Mouse (Mus musculus) limb, embryonic 15.5 days (tissue): Measurements from ENCODE around the gene Cd3e. TPM values are rescaled to one million over a fixed set of nuclear protein-coding genes. Genes with fewer than 3 reads are reported as not detected.
A peak's percentile ranks its signal among the peaks of the same experiment; 100 is the strongest.
"Not testable (repeated sequence)": the region's sequence is repeated elsewhere in the genome, so short reads cannot be mapped to it uniquely, and the experiment has no call there.

Experiments
- ATAC-seq: fragments of 200-750 bp; cut with Nextera tagmentation; 2 replicates; pipeline ENCODE4 v1.8.0; 2017; ENCODE audit warnings: low read depth, moderate TSS enrichment; ENCODE audit not compliant: insufficient number of reproducible peaks, low FRiP score, low TSS enrichment
- H3K27ac ChIP-seq: fragments of 300-500 bp; sonication (generic); 2 replicates; pipeline ENCODE4 v1.5.1; 2015; ENCODE audit warnings: moderate library complexity, mild to moderate bottlenecking, inconsistent platforms
- H3K27me3 ChIP-seq: fragments of 300-500 bp; sonication (generic); 2 replicates; pipeline ENCODE4 v1.6.1; 2015; ENCODE audit warnings: inconsistent platforms
- H3K36me3 ChIP-seq: fragments of 300-500 bp; sonication (generic); 2 replicates; pipeline ENCODE4 v1.6.1; 2015; ENCODE audit warnings: inconsistent platforms
- H3K4me1 ChIP-seq: fragments of 300-500 bp; sonication (generic); 2 replicates; pipeline ENCODE4 v1.6.1; 2015; ENCODE audit warnings: inconsistent platforms
- H3K4me2 ChIP-seq: fragments of 300-500 bp; sonication (generic); 2 replicates; pipeline ENCODE4 v1.6.1; 2015; ENCODE audit warnings: mild to moderate bottlenecking, inconsistent platforms
- H3K4me3 ChIP-seq: fragments of 300-500 bp; sonication (generic); 2 replicates; pipeline ENCODE4 v1.5.1; 2015; ENCODE audit warnings: mild to moderate bottlenecking, inconsistent platforms
- H3K9ac ChIP-seq: fragments of 300-500 bp; sonication (generic); 2 replicates; pipeline ENCODE4 v1.6.1; 2015; ENCODE audit warnings: inconsistent platforms
- H3K9me3 ChIP-seq: fragments of 300-500 bp; sonication (generic); 2 replicates; pipeline ENCODE4 v1.6.1; 2016; ENCODE audit warnings: inconsistent platforms
- WGBS: fragments of 180-500 bp; shearing (Covaris S2); methylation state at CpG from one replicate; pipeline ENCODE4 v1.1.7; 2015; 5-methylcytosine and 5-hydroxymethylcytosine counted together
- polyA plus RNA-seq: library from polyadenylated mRNA; unstranded; fragments of >200 nt; fragmentation: Nextera tagmentation; extraction: Ambion mirVana; gene quantifications from 2 replicates; pipeline ENCODE4 v1.2.1, GENCODE M21; 2015

The Cd3e gene
- polyA plus RNA-seq, 1 experiment from 2014 or later = 0.45 TPM

DNA sequence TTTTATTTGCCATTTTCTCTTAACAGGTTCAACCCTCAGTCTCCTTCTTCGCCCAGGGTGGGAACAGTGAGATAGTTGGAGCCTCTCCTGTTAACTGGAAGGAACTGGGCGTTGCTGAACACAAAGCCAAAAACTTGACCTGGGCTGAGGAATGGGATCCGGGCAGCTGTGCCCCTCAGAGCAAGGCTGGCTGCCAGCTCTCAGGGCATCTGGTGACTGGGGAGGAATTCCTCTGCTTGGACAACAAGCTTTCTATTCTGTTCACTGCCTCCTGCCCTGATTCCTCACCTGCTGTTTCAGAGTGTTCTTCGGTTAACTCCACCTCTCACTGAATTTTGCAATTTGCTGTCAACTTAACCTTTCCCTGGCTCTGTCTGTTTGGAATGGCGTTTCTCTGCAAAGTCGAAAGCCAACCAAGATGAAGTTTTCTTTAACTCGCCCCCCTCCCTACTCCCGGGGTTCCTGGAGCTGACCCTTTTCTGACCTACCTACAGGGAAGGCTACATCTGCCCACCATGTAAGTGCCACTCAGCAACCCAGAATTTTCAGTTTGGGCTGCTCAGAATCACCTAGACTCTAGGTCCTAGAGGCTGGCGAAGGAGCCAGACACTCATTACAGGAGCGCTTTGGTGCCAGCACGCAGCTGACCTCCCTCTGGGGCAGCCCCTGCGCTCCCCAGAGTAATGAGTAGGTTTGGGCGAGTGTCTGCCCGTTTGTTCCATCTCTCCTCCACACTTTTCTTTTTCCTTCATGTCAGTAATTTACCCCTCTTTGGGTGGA lies 30.8 kb upstream of the Cd3e start:
- Histone ChIP-seq H3K9me3 (no peaks in the 10 kb centered on the region), H3K4me2 (peak overlapping the region; percentile 24; the same call in 1 of the 2 replicates), H3K36me3 (no peaks in the 10 kb centered on the region), H3K4me1 (peaks cover 29% of the 10 kb centered on the region), H3K9ac (peak overlapping the region; percentile 31; the same call in 1 of the 2 replicates), H3K27ac (no peak overlapping the region), H3K4me3 (no peak overlapping the region), H3K27me3 (peaks cover 10% of the 10 kb centered on the region; the same call in 1 of the 2 replicates)
- no peak for ATAC-seq
- 14% methylated on average over 14 of the region's 14 CpGs for whole genome bisulfite sequencing

GRCm38 (mm10) chr9:45039499-45039898 lies 30.1 kb upstream of the Cd3e start, which contains the start of gene Mpzl2:
Gene Mpzl2 (plus strand): TSS chr9:45039799.
- no peak for ATAC-seq
- Histone ChIP-seq H3K27ac (no peak within 1 kb of the TSS), H3K4me2 (peak within 1 kb of the TSS; percentile 24; the same call in 1 of the 2 replicates), H3K4me1 (peaks cover 29% of the 10 kb centered on the region), H3K9ac (no peak within 1 kb of the TSS), H3K36me3 (no peaks in the 10 kb centered on the region), H3K9me3 (no peaks in the 10 kb centered on the region), H3K4me3 (no peak within 1 kb of the TSS), H3K27me3 (peaks cover 10% of the 10 kb centered on the region; the same call in 1 of the 2 replicates)
- 53% methylated on average over 5 of the region's 5 CpGs for WGBS

DNA sequence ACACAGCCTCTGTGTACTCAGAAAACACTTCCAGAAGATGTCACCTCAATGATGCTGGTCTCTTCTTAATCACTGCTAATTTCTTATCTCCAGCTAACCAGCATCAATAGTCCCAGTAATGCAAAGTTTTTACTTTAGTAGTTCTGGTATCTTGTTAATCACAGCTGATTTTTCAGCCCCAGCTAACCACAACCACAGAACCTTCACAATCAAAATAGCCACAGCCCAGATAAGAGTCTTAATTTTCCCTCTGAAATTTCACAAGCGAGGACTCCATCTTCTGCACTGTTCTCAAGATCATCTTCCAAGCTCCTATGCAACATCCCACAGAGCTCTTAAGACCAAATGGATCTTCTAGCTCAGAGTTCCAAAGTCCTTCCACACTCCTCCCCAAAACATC lies 28.4 kb upstream of the Cd3e start:
- H3K9ac ChIP-seq, H3K27ac ChIP-seq, H3K4me2 ChIP-seq, H3K9me3 ChIP-seq, H3K36me3 ChIP-seq, ATAC-seq, H3K27me3 ChIP-seq, H3K4me3 ChIP-seq: not testable (repeated sequence)
- peaks cover 19% of the 10 kb centered on the region for H3K4me1 ChIP-seq
- WGBS = 81% methylated on average over 1 of the region's 1 CpGs

DNA sequence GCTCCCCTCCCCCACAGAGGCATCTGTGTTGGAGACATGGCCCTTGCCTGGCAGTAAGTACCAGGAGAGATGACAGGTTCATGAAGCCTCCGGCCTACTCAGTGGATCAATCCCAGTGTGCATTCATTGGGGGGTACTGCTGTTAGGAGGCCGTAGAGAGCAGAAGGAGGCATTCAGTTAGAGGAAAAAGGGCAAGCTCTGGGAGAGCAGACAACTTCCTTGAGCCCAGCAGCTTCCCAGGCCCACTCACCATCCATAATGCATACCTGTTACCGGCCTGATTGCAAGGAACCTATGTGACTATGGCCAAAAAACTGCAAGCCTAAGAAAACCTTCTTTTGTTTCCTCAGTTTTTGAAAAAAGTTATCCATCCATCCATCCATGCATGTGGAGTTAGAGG lies 25.1 kb upstream of the Cd3e start:
- no peak overlapping the region for H3K4me2 ChIP-seq
- no peak overlapping the region for H3K9ac ChIP-seq
- H3K27ac ChIP-seq = no peak overlapping the region
- no peaks in the 10 kb centered on the region for H3K4me1 ChIP-seq
- H3K9me3 ChIP-seq = no peaks in the 10 kb centered on the region
- 80% methylated on average over 3 of the region's 3 CpGs for WGBS
- no peak for ATAC-seq
- no peak overlapping the region for H3K4me3 ChIP-seq
- no peaks in the 10 kb centered on the region for H3K27me3 ChIP-seq
- no peaks in the 10 kb centered on the region for H3K36me3 ChIP-seq

- no peaks in the 10 kb centered on the region for H3K36me3 ChIP-seq
- H3K27ac ChIP-seq = no peak overlapping the region
- WGBS = 64% methylated on average over 2 of the region's 2 CpGs
- no peaks in the 10 kb centered on the region for H3K9me3 ChIP-seq
- no peak overlapping the region for H3K4me2 ChIP-seq
- no peak for ATAC-seq
- H3K4me1 ChIP-seq = peaks cover 5% of the 10 kb centered on the region; the same call in 1 of the 2 replicates
- H3K9ac ChIP-seq = no peak overlapping the region
- H3K4me3 ChIP-seq = no peak overlapping the region
- no peaks in the 10 kb centered on the region for H3K27me3 ChIP-seq
Measured at GRCm38 (mm10) chr9:45032261-45032660, 22.8 kb upstream of the Cd3e start.

- Histone ChIP-seq H3K27ac (no peak overlapping the region), H3K4me1 (peaks cover 5% of the 10 kb centered on the region; the same call in 1 of the 2 replicates), H3K9me3 (no peaks in the 10 kb centered on the region), H3K36me3 (no peaks in the 10 kb centered on the region), H3K4me2 (no peak overlapping the region), H3K27me3 (no peaks in the 10 kb centered on the region), H3K4me3 (no peak overlapping the region), H3K9ac (no peak overlapping the region)
- ATAC-seq = no peak
- 63% methylated on average over 6 of the region's 6 CpGs for WGBS
Measured at GRCm38 (mm10) chr9:45030341-45030740, 20.9 kb upstream of the Cd3e start.

DNA sequence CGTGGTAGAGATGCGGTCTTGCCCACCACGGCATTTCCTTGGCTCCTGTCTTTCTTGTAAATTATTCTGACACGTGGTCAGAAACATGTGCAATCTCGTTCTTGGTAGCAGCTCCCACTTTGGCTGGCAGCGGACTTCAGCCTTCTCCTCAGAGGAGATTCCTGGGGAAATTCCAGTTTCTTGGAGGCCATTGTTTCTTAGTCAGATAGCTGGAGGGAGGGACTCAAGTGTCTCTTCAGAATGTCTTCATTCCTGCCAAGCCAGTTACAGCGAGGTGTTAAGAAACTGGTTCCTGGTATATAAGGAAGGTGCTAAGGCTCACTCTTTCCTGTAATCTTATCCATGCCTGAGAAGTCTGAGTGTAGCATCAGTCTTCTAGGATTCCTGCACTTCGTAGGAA lies 17.9 kb upstream of the Cd3e start:
- Histone ChIP-seq H3K27me3 (no peaks in the 10 kb centered on the region), H3K9ac (no peak overlapping the region), H3K4me2 (no peak overlapping the region), H3K36me3 (no peaks in the 10 kb centered on the region), H3K4me1 (peaks cover 5% of the 10 kb centered on the region; the same call in 1 of the 2 replicates), H3K4me3 (no peak overlapping the region), H3K27ac (peak overlapping the region; percentile 27; the same call in 1 of the 2 replicates), H3K9me3 (no peaks in the 10 kb centered on the region)
- no peak for ATAC-seq
- WGBS = 52% methylated on average over 8 of the region's 8 CpGs

GRCm38 (mm10) chr9:45024187-45024586 lies 14.8 kb upstream of the Cd3e start:
- Histone ChIP-seq H3K4me3 (no peak overlapping the region), H3K9me3 (no peaks in the 10 kb centered on the region), H3K4me2 (no peak overlapping the region), H3K9ac (no peak overlapping the region), H3K4me1 (peaks cover 5% of the 10 kb centered on the region; the same call in 1 of the 2 replicates), H3K27me3 (no peaks in the 10 kb centered on the region), H3K27ac (no peak overlapping the region), H3K36me3 (no peaks in the 10 kb centered on the region)
- WGBS = 74% methylated on average over 2 of the region's 2 CpGs
- ATAC-seq = no peak

DNA sequence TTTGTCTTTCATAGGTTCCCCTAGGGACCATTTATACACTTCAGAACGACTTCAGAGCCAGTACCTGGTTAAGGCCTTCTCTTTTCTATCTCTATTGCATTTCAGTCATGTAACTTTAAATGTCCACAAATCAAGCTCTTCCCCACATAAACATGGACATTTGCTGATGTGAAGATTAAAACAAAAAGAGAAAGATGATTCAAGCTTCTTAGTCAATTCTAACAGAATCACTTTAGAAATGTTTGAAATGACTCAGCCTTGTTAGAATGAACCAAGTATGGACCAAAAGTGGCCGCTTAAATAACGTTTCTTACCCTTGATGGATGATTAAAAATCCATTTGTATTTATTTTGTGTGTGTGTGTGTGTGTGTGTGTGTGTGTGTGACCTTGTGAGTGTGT lies 14.2 kb upstream of the Cd3e start:
- Histone ChIP-seq H3K4me2 (no peak overlapping the region), H3K4me3 (no peak overlapping the region), H3K27me3 (no peaks in the 10 kb centered on the region), H3K9ac (no peak overlapping the region), H3K4me1 (peaks cover 5% of the 10 kb centered on the region; the same call in 1 of the 2 replicates), H3K27ac (no peak overlapping the region), H3K36me3 (no peaks in the 10 kb centered on the region), H3K9me3 (no peaks in the 10 kb centered on the region)
- ATAC-seq = no peak
- 58% methylated on average over 3 of the region's 3 CpGs for WGBS

DNA sequence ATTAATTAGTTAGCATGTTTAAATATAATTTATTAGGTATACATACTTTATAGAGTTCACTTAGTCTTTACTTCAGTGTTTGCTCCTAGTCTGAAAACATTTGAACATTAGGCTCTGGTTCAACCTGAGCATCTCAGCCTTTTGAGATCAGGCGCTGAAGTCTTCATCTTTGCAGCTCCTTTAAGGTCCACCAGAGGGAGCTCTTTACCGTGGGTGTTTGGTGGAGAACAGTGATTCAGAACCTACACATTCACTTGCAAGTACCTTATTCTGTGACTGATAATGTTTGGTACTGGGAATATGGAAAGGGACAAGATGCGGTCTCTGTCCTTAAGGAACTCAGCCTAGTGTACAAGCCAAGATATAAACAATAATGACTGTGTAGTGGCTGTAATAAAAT lies 13.4 kb upstream of the Cd3e start:
- no peak overlapping the region for H3K4me2 ChIP-seq
- H3K9me3 ChIP-seq = no peaks in the 10 kb centered on the region
- ATAC-seq = no peak
- peaks cover 3% of the 10 kb centered on the region; the same call in 1 of the 2 replicates for H3K4me1 ChIP-seq
- no peaks in the 10 kb centered on the region for H3K27me3 ChIP-seq
- no peaks in the 10 kb centered on the region for H3K36me3 ChIP-seq
- no peak overlapping the region for H3K27ac ChIP-seq
- no peak overlapping the region for H3K4me3 ChIP-seq
- 11% methylated on average over 3 of the region's 3 CpGs for WGBS
- no peak overlapping the region for H3K9ac ChIP-seq

DNA sequence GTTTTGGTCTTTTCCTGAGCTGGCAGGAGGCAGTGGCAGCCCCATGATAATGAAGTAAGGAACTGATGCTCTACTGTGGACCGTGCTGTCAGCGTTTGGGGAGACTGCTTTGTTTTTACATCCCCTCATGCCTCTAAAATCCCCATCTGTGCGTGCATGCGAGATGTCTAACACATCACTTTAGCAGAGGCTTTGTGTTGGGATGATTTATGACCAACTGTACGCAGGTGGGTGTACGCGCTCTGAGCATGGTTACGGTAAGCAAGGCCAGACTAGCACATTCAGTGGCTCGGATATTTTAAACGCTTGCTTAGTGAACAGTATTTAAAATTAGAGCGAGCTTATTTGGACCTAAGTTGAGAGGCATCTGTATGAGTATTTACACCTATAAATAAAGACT lies 8.6 kb upstream of the Cd3e start:
- Histone ChIP-seq H3K4me3 (no peak overlapping the region), H3K36me3 (no peaks in the 10 kb centered on the region), H3K9me3 (no peaks in the 10 kb centered on the region), H3K9ac (no peak overlapping the region), H3K4me2 (no peak overlapping the region), H3K27ac (no peak overlapping the region), H3K27me3 (no peaks in the 10 kb centered on the region), H3K4me1 (no peaks in the 10 kb centered on the region)
- no peak for ATAC-seq
- 63% methylated on average over 11 of the region's 11 CpGs for WGBS

DNA sequence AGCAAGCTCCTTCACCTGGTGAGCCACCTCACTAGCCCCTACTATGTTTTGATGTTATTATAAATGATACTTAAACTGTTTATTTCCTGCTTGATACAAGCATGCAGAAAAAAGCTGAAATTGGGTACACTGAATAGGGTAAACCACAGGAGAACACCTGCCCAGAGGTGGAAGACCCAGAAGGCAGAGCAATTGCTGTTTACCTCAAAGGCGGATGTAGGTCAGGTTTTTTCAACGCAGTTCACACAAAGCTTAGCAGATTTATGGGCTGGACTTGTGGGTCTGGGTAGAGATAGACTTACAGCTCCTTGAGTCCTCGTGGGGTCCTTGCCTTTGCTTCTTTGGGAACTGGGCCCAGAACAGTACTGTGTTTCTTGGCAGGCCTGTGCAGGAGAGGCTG lies 6.4 kb upstream of the Cd3e start:
- 0 out of 2 replicates have a peak, but pooled peaks cover 4% of the 10 kb centered on the region for H3K27me3 ChIP-seq
- no peak overlapping the region for H3K9ac ChIP-seq
- H3K9me3 ChIP-seq = no peaks in the 10 kb centered on the region
- 64% methylated on average over 3 of the region's 3 CpGs for WGBS
- no peak for ATAC-seq
- no peaks in the 10 kb centered on the region for H3K36me3 ChIP-seq
- no peak overlapping the region for H3K4me2 ChIP-seq
- H3K27ac ChIP-seq = no peak overlapping the region
- H3K4me1 ChIP-seq = no peaks in the 10 kb centered on the region
- H3K4me3 ChIP-seq = no peak overlapping the region
